Mouse (Mus musculus) hindbrain, embryonic 16.5 days (tissue): Measurements from ENCODE around the gene Proca1. TPM values are rescaled to one million over a fixed set of nuclear protein-coding genes. Genes with fewer than 3 reads are reported as not detected.

ENCODE experiments used
- ATAC-seq: fragments of 200-750 bp; cut with Nextera tagmentation; 2 replicates; pipeline ENCODE4 v1.8.0; 2017; ENCODE audit warnings: moderate TSS enrichment, moderate library complexity
- H3K27ac ChIP-seq: fragments of 300-500 bp; sonication (generic); 2 replicates; pipeline ENCODE4 v1.5.1; 2014; ENCODE audit warnings: low read depth, mild to moderate bottlenecking, control low read depth, low read length, moderate library complexity
- H3K27me3 ChIP-seq: fragments of 300-500 bp; sonication (generic); replicated peaks from 2 replicates; pipeline ENCODE4 v1.6.1; 2014; ENCODE audit warnings: low read length; ENCODE audit not compliant: control insufficient read depth, insufficient read depth
- H3K36me3 ChIP-seq: fragments of 300-500 bp; sonication (generic); 2 replicates; pipeline ENCODE4 v1.6.1; 2014; ENCODE audit warnings: mild to moderate bottlenecking, low read length, moderate library complexity, mixed read lengths; ENCODE audit not compliant: control insufficient read depth, insufficient read depth
- H3K4me1 ChIP-seq: fragments of 300-500 bp; sonication (generic); 2 replicates; pipeline ENCODE4 v1.6.1; 2014; ENCODE audit warnings: low read depth, low read length; ENCODE audit not compliant: control insufficient read depth, insufficient read depth
- H3K4me2 ChIP-seq: fragments of 300-500 bp; sonication (generic); 2 replicates; pipeline ENCODE4 v1.6.1; 2014; ENCODE audit warnings: mild to moderate bottlenecking, low read length, control low read depth, moderate library complexity
- H3K4me3 ChIP-seq: fragments of 300-500 bp; sonication (generic); 2 replicates; pipeline ENCODE4 v1.5.1; 2014; ENCODE audit warnings: mild to moderate bottlenecking, low read length, control low read depth, moderate library complexity
- H3K9ac ChIP-seq: fragments of 300-500 bp; sonication (generic); 2 replicates; pipeline ENCODE4 v1.6.1; 2014; ENCODE audit warnings: low read depth, mild to moderate bottlenecking, control low read depth, low read length, moderate library complexity
- H3K9me3 ChIP-seq: fragments of 300-500 bp; sonication (generic); 2 replicates; pipeline ENCODE4 v1.6.1; 2014; ENCODE audit warnings: mild to moderate bottlenecking, low read length, moderate library complexity; ENCODE audit not compliant: control insufficient read depth
- WGBS: fragments of 180-500 bp; shearing (Covaris S2); extraction: QIAGEN DNeasy Blood & Tissue Kit; methylation state at CpG from one replicate; pipeline ENCODE4 v1.1.7; 2014; 5-methylcytosine and 5-hydroxymethylcytosine counted together
- polyA plus RNA-seq: library from polyadenylated mRNA; unstranded; fragments of >200 nt; fragmentation: Nextera tagmentation; extraction: Ambion mirVana; gene quantifications from 2 replicates; pipeline ENCODE4 v1.2.1, GENCODE M21; 2015

Proca1 gene
- polyA plus RNA-seq, 1 experiment from 2014 or later: 4.0 TPM

DNA sequence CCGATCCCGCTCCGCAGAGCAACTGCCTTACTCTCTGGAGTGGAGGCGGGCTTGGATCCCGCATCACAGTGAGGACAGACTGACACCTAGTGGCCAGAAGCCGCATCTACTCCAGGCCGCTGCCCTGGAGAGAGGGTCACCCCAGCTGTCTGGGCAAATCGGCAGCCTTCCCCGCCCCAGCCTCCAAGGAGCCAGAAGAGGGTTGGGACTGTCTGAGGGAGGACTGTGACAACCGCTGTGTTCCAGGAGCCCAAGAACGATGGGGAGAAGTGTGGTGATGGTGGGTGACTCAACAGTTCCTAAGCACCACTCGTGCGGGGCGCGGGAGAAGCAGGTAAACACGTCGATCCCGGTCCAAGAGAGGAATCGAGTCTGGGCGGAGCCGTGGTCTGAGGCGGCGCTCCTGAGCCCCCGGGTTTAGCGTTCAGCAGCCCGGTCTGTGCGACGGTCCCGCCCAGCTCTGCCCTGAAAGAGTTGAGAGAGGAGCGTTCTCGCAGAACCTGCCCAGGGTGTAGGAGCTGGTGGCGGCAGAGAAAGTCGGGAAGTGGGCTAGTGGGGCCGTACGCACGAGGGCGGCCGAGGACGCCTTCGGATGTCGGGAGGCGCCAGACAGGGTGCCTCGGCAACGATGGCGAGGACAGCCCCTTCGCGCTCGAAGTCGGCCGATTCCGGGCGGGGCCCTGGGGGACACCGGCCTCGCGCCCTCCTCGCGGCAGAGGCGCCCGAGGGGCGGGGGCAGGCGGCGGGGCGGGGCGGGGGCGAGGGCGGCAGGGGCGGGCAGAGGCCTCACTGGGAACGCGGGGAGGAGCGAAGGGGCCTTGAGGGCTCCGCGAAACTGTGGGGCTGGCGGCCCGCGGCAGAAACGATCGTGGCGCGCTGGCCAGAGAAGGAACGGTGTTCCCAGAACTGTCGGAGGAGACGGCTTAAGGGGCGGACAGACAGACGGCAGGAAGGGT is 15.0 kb upstream of the Proca1 start:
- Histone ChIP-seq H3K9me3 (no peaks in the 10 kb centered on the region), H3K4me2 (peak overlapping the region; percentile 81), H3K4me1 (peaks cover 43% of the 10 kb centered on the region), H3K27me3 (no peaks in the 10 kb centered on the region), H3K36me3 (peaks cover 12% of the 10 kb centered on the region), H3K9ac (peak overlapping the region; percentile 65), H3K4me3 (peak overlapping the region; percentile 64), H3K27ac (peak overlapping the region; percentile 85)
- ATAC-seq: peak; percentile 83
- WGBS: under 1% methylated on average over 49 of the region's 84 CpGs

DNA sequence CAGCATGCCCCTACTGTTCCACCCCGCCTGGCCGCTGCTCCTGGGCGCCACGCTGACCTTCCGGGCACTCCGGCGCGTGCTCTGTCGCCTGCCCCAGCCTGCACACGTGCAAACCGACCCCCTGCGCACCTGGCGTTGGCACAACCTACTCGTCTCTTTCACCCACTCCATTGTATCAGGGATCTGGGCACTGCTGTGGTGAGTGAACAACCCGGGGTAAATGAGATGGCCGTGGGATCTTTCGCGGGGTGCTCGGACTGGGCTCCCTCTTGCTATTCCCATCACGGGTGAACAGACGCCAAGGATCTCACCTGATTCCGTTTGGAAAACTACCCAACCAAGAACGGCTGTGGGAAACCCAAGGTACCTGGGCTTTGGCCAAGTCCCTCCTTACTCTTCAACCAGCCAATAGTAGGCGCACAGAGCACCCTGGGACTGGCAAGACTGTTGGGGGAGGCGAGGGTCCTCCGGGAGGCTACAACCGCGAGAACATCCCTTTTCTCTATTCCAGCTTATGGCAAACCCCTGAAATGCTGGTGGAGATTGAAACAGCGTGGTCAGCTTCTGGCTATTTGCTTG is 14.2 kb upstream of the Proca1 start:
- ATAC-seq: no peak; the same call in 1 of the 2 replicates
- Histone ChIP-seq H3K27me3 (no peaks in the 10 kb centered on the region), H3K4me1 (peaks cover 45% of the 10 kb centered on the region), H3K4me2 (peak overlapping the region; percentile 81), H3K27ac (peak overlapping the region; percentile 85), H3K36me3 (peaks cover 12% of the 10 kb centered on the region), H3K4me3 (peak overlapping the region; percentile 64), H3K9me3 (no peaks in the 10 kb centered on the region), H3K9ac (peak overlapping the region; percentile 65)
- whole genome bisulfite sequencing: 3% methylated on average over 29 of the region's 29 CpGs

DNA sequence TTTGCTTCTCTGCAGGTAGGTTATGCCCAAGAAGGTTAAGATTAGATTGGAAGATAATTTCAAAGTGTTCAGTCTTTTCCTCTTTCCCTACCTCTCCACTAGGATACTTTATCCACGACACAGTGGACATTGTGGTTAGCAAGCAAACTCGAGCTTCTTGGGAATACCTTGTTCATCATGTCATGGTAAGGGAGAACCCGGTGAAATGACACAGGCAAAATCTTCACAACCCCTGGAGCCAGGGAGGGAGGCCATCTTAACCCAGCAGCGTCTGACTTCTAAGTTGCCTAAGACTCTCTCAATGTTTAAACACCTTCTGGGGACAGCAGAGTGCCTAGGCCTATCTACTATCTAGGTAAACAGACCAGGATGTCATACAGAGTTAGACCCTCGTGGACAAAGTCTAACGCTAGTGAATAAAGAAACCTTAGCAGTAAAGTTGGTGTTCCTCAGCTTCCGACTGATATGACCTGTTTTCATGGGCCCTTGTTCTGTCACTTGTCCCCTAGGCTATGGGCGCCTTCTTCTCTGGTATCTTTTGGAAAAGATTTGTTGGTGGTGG is 13.7 kb upstream of the Proca1 start:
- Histone ChIP-seq H3K9ac (peak overlapping the region; percentile 65; the same call in 1 of the 2 replicates), H3K36me3 (peaks cover 12% of the 10 kb centered on the region), H3K9me3 (no peaks in the 10 kb centered on the region), H3K4me1 (peaks cover 47% of the 10 kb centered on the region), H3K27me3 (no peaks in the 10 kb centered on the region), H3K4me2 (peak overlapping the region; percentile 81), H3K27ac (no peak overlapping the region; the same call in 1 of the 2 replicates), H3K4me3 (peak overlapping the region; percentile 64)
- ATAC-seq: no peak
- WGBS: 36% methylated on average over 8 of the region's 8 CpGs

DNA sequence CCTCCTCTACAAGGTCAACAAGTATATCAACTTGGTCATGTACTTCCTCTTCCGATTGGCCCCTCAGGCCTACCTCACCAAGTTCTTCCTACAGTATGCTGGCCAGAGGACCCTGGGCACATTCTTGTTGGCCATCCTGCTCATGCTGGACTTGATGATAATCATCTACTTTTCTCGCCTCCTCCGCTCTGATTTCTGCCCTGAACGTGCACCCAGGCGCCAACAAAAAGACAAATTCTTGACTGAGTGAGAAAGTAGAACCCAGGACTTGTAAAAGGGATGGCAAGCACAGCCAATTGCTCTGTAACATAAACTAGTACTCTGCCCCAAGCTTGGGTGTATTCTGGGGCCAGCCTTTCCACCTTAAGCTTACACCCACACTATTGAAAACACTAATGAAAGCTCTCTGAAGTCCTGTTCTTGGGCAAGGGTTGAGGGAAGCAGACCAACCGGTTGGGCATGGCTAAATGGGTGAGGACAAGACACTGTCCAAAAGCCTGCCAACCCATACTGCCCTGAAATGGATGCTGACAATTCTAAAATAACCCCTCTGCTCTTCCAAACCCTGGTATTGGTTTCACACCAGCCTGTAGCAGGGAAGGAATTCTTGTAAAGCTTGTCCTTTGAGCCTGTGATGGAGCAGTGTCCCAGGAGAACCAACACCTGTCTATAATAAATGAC is 13.0 kb upstream of the Proca1 start:
- no peak overlapping the region; the same call in 1 of the 2 replicates for H3K4me2 ChIP-seq
- H3K4me1 ChIP-seq: peaks cover 47% of the 10 kb centered on the region

GRCm38 (mm10) chr11:78181830-78182357 is 11.3 kb upstream of the Proca1 start:
- H3K4me2 ChIP-seq: peak overlapping the region; percentile 77
- H3K9ac ChIP-seq: peak overlapping the region; percentile 48
- H3K27ac ChIP-seq: no peak overlapping the region
- H3K4me1 ChIP-seq: peaks cover 44% of the 10 kb centered on the region
- H3K4me3 ChIP-seq: peak overlapping the region; percentile 77
- no peaks in the 10 kb centered on the region for H3K9me3 ChIP-seq
- H3K36me3 ChIP-seq: peaks cover 12% of the 10 kb centered on the region
- 50% methylated on average over 2 of the region's 2 CpGs for WGBS
- ATAC-seq: no peak
- no peaks in the 10 kb centered on the region for H3K27me3 ChIP-seq

More for the DNA sequence above, 13.0 kb upstream of the Proca1 start:
- Histone ChIP-seq H3K4me3 (no peak overlapping the region), H3K9ac (no peak overlapping the region), H3K9me3 (no peaks in the 10 kb centered on the region), H3K27me3 (no peaks in the 10 kb centered on the region), H3K27ac (no peak overlapping the region), H3K36me3 (peaks cover 12% of the 10 kb centered on the region)
- WGBS: 73% methylated on average over 6 of the region's 6 CpGs
- no peak for ATAC-seq

DNA sequence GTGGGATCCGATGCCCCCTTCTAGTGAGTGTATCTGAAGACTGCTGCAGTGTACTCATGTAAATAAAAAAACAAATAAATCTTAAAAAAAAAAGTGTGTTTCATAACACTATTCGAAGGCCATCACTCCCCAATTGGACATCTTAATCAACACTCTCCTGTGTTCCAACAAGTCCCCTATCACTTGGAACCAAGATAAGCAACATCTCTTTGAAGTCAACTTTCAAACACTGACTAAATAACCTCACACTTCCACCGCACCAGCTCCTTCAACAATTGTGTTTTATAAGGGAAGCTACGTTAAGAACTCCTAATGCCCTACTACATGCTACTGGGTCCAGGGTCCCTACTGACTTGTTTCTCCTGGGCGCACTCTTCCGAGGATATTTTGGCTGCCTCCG is 10.7 kb upstream of the Proca1 start:
- Histone ChIP-seq H3K4me2 (peak overlapping the region; percentile 77), H3K27ac (peak overlapping the region; percentile 93), H3K9ac (peak overlapping the region; percentile 87), H3K27me3 (no peaks in the 10 kb centered on the region), H3K4me1 (peaks cover 38% of the 10 kb centered on the region), H3K9me3 (no peaks in the 10 kb centered on the region), H3K36me3 (peaks cover 12% of the 10 kb centered on the region), H3K4me3 (peak overlapping the region; percentile 77)
- ATAC-seq: no peak
- 9% methylated on average over 7 of the region's 7 CpGs for WGBS

DNA sequence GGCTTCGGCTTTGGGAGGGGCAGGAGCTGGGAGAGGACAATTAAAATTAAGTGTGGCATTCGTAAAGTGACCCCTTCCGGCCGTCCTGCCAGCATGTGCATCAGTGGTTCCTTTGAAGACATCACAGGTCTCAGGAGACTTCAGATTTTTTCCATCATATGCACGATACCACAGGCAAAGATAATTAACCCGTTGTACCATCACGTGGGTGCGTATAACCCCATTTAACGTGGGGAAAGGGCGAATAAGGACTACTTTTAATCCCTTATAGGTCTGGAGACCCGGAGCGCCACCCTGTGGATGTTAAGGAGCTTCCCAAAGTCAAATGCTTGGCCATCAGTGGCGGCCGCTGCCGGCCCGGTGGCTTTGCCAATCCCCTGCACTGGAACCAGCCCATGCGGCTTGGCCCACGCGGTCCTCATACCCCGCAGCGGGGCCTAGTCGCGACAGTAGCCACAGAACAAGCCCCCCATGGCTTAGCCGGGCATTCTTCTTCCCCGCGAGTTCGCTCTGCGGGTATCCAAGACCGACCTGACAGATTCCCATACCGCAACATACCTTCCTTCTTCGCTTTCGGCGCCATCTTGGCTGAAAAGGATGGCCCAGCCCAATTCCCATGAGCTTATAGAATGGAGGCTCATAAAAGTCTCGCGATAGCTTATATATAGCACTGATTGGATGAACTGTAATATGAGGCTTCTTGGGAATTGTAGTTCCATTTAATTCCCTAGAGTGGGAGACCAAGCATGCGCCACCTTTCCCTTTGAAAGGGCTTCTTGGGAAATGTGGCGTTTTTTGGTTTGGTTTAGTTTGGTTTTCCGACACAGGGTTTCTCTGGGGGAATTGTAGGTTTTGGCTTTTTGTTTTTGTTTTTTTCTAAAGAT is 10.0 kb upstream of the Proca1 start, which contains the start of gene Rpl23a:
Rpl23a (minus strand) TSS at position 624 of the 884 bp plus-strand sequence.
- no peaks in the 10 kb centered on the region for H3K27me3 ChIP-seq
- peak; percentile 94 for ATAC-seq
- under 1% methylated on average over 38 of the region's 38 CpGs for WGBS
- peak within 1 kb of the TSS; percentile 77 for H3K4me2 ChIP-seq
- H3K36me3 ChIP-seq: peaks cover 12% of the 10 kb centered on the region
- peak within 1 kb of the TSS; percentile 77 for H3K4me3 ChIP-seq
- H3K27ac ChIP-seq: peak within 1 kb of the TSS; percentile 93
- peaks cover 35% of the 10 kb centered on the region for H3K4me1 ChIP-seq
- H3K9ac ChIP-seq: peak within 1 kb of the TSS; percentile 87
- H3K9me3 ChIP-seq: no peaks in the 10 kb centered on the region
